Mouse (Mus musculus) liver, embryonic 14.5 days (tissue): ENCODE data around the gene Kpna6.

Experiments
- CTCF ChIP-seq: IDR thresholded peaks from 2 replicates; pipeline ENCODE4 v1.5.1; 2016; ENCODE audit warnings: antibody characterized with exemption, low read depth, control low read depth
- EP300 ChIP-seq: IDR thresholded peaks from 2 replicates; pipeline ENCODE4 v1.6.1; 2016; ENCODE audit warnings: antibody characterized with exemption, low read depth

- TF ChIP-seq CTCF (no peak), EP300 (no peak)
Measured at GRCm38 (mm10) chr4:129626035-129626434, 46.5 kb downstream of the Kpna6 start.
